Mouse (Mus musculus) CH12.LX (cell line): ENCODE data around the gene Pepd. TPM values are rescaled to one million over a fixed set of nuclear protein-coding genes. Genes with fewer than 3 reads are reported as not detected.

ENCODE experiments used
- DNase-seq: peaks from one replicate; pipeline ENCODE4 v3.0.0-alpha.2; 2013; ENCODE audit errors: extremely low read depth
- H3K27ac ChIP-seq: 2 replicates; pipeline ENCODE4 v1.5.1; 2012; ENCODE audit warnings: low read depth, mild to moderate bottlenecking, control low read depth, moderate library complexity; ENCODE audit not compliant: insufficient read depth
- H3K27me3 ChIP-seq: replicated peaks from 2 replicates; pipeline ENCODE3; 2012; ENCODE audit warnings: inconsistent platforms
- H3K36me3 ChIP-seq, 2 experiments: replicated peaks in 1 of 2; 2 replicates each; pipeline versions ENCODE3 to v1.6.1; 2012; ENCODE audit warnings: inconsistent platforms in 1 of 2, low read length in 1 of 2, mild to moderate bottlenecking in 1 of 2, mixed read lengths in 1 of 2, moderate library complexity in 1 of 2; ENCODE audit not compliant: control insufficient read depth in 1 of 2, insufficient read depth in 1 of 2
- H3K4me1 ChIP-seq, 2 experiments: 2 replicates each; pipeline ENCODE4 v1.6.1; 2012; ENCODE audit warnings: inconsistent platforms in 1 of 2, moderate library complexity in 1 of 2; ENCODE audit not compliant: insufficient read depth in 2 of 2, control insufficient read depth in 1 of 2
- H3K4me2 ChIP-seq: 2 replicates; pipeline ENCODE4 v1.6.1; 2012; ENCODE audit warnings: low read depth, mild to moderate bottlenecking, control low read depth; ENCODE audit not compliant: poor library complexity, insufficient read depth, severe bottlenecking
- H3K4me3 ChIP-seq, 3 experiments: fragments of 150-350 bp in 1 of 3; sonication (generic) in 1 of 3; replicated peaks in 1 of 3; 2 replicates each; pipeline versions ENCODE3 to v1.5.1; 2011 to 2012; ENCODE audit warnings: low read depth in 2 of 3, low read length in 2 of 3, mild to moderate bottlenecking in 2 of 3, moderate library complexity in 2 of 3, control low read depth in 1 of 3, improper control_type of control experiment in 1 of 3, inconsistent platforms in 1 of 3, mixed read lengths in 1 of 3; ENCODE audit not compliant: poor library complexity in 1 of 3
- H3K79me2 ChIP-seq: replicated peaks from 2 replicates; pipeline ENCODE4 v1.6.1; 2012; ENCODE audit warnings: mild to moderate bottlenecking, moderate library complexity; ENCODE audit not compliant: control insufficient read depth, poor library complexity, insufficient read depth, severe bottlenecking; ENCODE audit errors: extremely low read depth
- H3K9ac ChIP-seq: 2 replicates; pipeline ENCODE4 v1.6.1; 2012; ENCODE audit warnings: low read depth, mild to moderate bottlenecking, control low read depth, moderate library complexity; ENCODE audit not compliant: insufficient read depth
- H3K9me3 ChIP-seq: replicated peaks from 2 replicates; pipeline ENCODE3; 2012; ENCODE audit warnings: low read length, inconsistent platforms, mixed read lengths
- BHLHE40 ChIP-seq: IDR thresholded peaks from 2 replicates; pipeline ENCODE4 v1.6.1; 2011; ENCODE audit warnings: mild to moderate bottlenecking, low read depth, low read length, improper control_type of control experiment
- CHD1 ChIP-seq: IDR thresholded peaks from 2 replicates; pipeline ENCODE4 v1.6.1; 2012; ENCODE audit warnings: low read depth, low read length, improper control_type of control experiment, inconsistent platforms
- CHD2 ChIP-seq: IDR thresholded peaks from 2 replicates; pipeline ENCODE4 v1.6.1; 2011; ENCODE audit warnings: low read length, improper control_type of control experiment
- CTCF ChIP-seq, 2 experiments: IDR thresholded peaks in 1 of 2; conservative IDR thresholded peaks in 1 of 2; 2 replicates each; pipeline ENCODE4 v1.5.1; 2011 to 2012; ENCODE audit warnings: low read depth in 2 of 2, low read length in 2 of 2, improper control_type of control experiment in 1 of 2, inconsistent platforms in 1 of 2, mild to moderate bottlenecking in 1 of 2, moderate library complexity in 1 of 2
- E2F4 ChIP-seq: IDR thresholded peaks from 2 replicates; pipeline ENCODE4 v1.6.1; 2011; ENCODE audit warnings: low read depth, low read length, improper control_type of control experiment; ENCODE audit not compliant: insufficient replicate concordance
- ELF1 ChIP-seq: IDR thresholded peaks from 2 replicates; pipeline ENCODE4 v1.6.1; 2014; ENCODE audit warnings: low read depth, mild to moderate bottlenecking, inconsistent platforms, low read length, improper control_type of control experiment
- EP300 ChIP-seq: IDR thresholded peaks from 2 replicates; pipeline ENCODE4 v1.6.1; 2011; ENCODE audit warnings: low read length, improper control_type of control experiment
- ETS1 ChIP-seq: conservative IDR thresholded peaks from 2 replicates; pipeline ENCODE4 v1.6.1; 2012; ENCODE audit warnings: low read depth, mild to moderate bottlenecking, inconsistent platforms, low read length, improper control_type of control experiment, moderate library complexity
- GABPA ChIP-seq: IDR thresholded peaks from 2 replicates; pipeline ENCODE4 v1.6.1; 2012; ENCODE audit warnings: low read depth, low read length, improper control_type of control experiment, inconsistent platforms; ENCODE audit not compliant: insufficient replicate concordance
- IRF4 ChIP-seq: IDR thresholded peaks from 2 replicates; pipeline ENCODE4 v1.6.1; 2014; ENCODE audit warnings: low read depth, mild to moderate bottlenecking, inconsistent platforms, low read length, improper control_type of control experiment
- JUND ChIP-seq: conservative IDR thresholded peaks from 2 replicates; pipeline ENCODE4 v1.6.1; 2011; ENCODE audit warnings: low read depth, low read length, improper control_type of control experiment
- MAZ ChIP-seq: IDR thresholded peaks from 2 replicates; pipeline ENCODE4 v1.6.1; 2012; ENCODE audit warnings: low read depth, mild to moderate bottlenecking, inconsistent platforms, low read length, improper control_type of control experiment, moderate library complexity
- NELFE ChIP-seq: IDR thresholded peaks from 2 replicates; pipeline ENCODE4 v1.6.1; 2011; ENCODE audit warnings: low read depth, low read length, improper control_type of control experiment
- NRF1 ChIP-seq: IDR thresholded peaks from 2 replicates; pipeline ENCODE4 v1.6.1; 2014; ENCODE audit warnings: low read depth, mild to moderate bottlenecking, inconsistent platforms, low read length, improper control_type of control experiment, moderate library complexity
- POLR2A ChIP-seq: IDR thresholded peaks from 2 replicates; pipeline ENCODE4 v1.6.1; 2011; ENCODE audit warnings: low read depth, mild to moderate bottlenecking, improper control_type of control experiment, low read length
- POLR2AphosphoS2 ChIP-seq: IDR thresholded peaks from 2 replicates; pipeline ENCODE4 v1.6.1; 2011; ENCODE audit warnings: low read depth, low read length, improper control_type of control experiment
- RAD21 ChIP-seq: IDR thresholded peaks from 2 replicates; pipeline ENCODE4 v1.6.1; 2011; ENCODE audit warnings: low read depth, mild to moderate bottlenecking, low read length, improper control_type of control experiment, moderate library complexity
- RCOR1 ChIP-seq: conservative IDR thresholded peaks from 2 replicates; pipeline ENCODE4 v1.6.1; 2012; ENCODE audit warnings: low read depth, mild to moderate bottlenecking, inconsistent platforms, low read length, improper control_type of control experiment
- TBP ChIP-seq: conservative IDR thresholded peaks from 2 replicates; pipeline ENCODE4 v1.6.1; 2011; ENCODE audit warnings: low read depth, low read length, improper control_type of control experiment
- TCF12 ChIP-seq: IDR thresholded peaks from 2 replicates; pipeline ENCODE4 v1.6.1; 2014; ENCODE audit warnings: low read depth, mild to moderate bottlenecking, inconsistent platforms, low read length, improper control_type of control experiment
- ZC3H11A ChIP-seq: IDR thresholded peaks from 2 replicates; pipeline ENCODE4 v1.6.1; 2012; ENCODE audit warnings: low read depth, mild to moderate bottlenecking, inconsistent platforms, low read length, improper control_type of control experiment
- dilution Hi-C: fragments of 300-500 bp; cut with MboI; formaldehyde crosslinking; loops from 2 replicates; pipeline ENCODE4 v1.14.3; 2020; ENCODE audit warnings: low sequenced_read_pairs; ENCODE audit not compliant: extremely low pct_unique_long_range_greater_than_20kb, extremely low pct_ligation_motif_present
- in situ Hi-C: fragments of 300-500 bp; cut with MboI; formaldehyde crosslinking; loops from 3 replicates; pipeline ENCODE4 v1.14.3; 2019; ENCODE audit warnings: low sequenced_read_pairs, low pct_ligation_motif_present, low pct_unique_long_range_greater_than_20kb, mixed read lengths
- polyA plus RNA-seq: library from polyadenylated mRNA; unstranded; fragments of >175 nt; gene quantifications from 2 replicates; pipeline ENCODE4 v1.2.1, GENCODE M21; 2012; ENCODE audit warnings: low read depth; ENCODE audit not compliant: insufficient read length
- total RNA-seq, 2 experiments: library from RNA; depleted of rRNA; stranded (reverse); fragments of 300-350 nt in 1 of 2; fragments of >200 nt in 1 of 2; gene quantifications; 2 replicates each; pipeline ENCODE4 v1.2.3; 2012 to 2014

The Pepd gene
- total and polyA plus RNA-seq, 3 experiments, result 52.4 to 68.3 (median 53.5) TPM

DNA sequence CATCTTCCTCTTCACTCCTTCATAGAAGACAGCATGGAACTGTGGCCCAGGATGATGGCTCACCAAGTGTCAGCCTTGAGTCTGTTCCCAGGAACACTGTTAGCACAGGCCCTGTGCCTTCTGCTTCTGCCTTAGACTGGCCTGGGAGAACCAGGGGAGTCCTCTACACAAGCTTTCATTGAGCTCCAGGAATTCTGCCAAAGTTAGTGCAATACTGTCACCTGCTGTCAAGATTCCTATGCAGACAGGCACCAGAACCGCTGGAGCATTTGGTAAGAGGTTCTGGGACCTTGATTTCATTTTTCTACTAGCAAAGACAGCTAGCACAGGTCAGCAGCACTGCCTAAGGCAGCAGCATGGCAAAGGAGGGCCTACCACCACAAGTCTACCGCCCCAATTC lies 132.5 kb downstream of the Pepd start:
- Histone ChIP-seq H3K9me3 (no peaks in the 10 kb centered on the region), H3K9ac (no peak overlapping the region), H3K36me3 (peaks cover 66 to 91% of the 10 kb centered on the region in 2 experiments), H3K4me3 (no peak overlapping the region), H3K4me2 (no peak overlapping the region), H3K27me3 (no peaks in the 10 kb centered on the region), H3K27ac (no peak overlapping the region), H3K4me1 (no peaks in the 10 kb centered on the region), H3K79me2 (peaks cover 33% of the 10 kb centered on the region)
- dilution Hi-C loops, result no loop called here
- in situ Hi-C loops, result no loop called here
- TF ChIP-seq CHD1 (no peak), POLR2AphosphoS2 (no peak), RAD21 (no peak), MAZ (no peak), GABPA (no peak), ZC3H11A (no peak), EP300 (no peak), CHD2 (no peak), E2F4 (no peak), RCOR1 (no peak), JUND (no peak), NELFE (no peak), ETS1 (no peak), BHLHE40 (no peak), TBP (no peak), NRF1 (no peak), IRF4 (no peak), CTCF (conservative IDR thresholded peaks at IDR 0.05 in 1 of 2, IDR thresholded peaks at IDR 0.05 in 1 of 2; ENCODE audit: low read depth in 2 of 2, low read length in 2 of 2) (no peak), TCF12 (no peak), ELF1 (no peak)
- DNase-seq, result no peak

DNA sequence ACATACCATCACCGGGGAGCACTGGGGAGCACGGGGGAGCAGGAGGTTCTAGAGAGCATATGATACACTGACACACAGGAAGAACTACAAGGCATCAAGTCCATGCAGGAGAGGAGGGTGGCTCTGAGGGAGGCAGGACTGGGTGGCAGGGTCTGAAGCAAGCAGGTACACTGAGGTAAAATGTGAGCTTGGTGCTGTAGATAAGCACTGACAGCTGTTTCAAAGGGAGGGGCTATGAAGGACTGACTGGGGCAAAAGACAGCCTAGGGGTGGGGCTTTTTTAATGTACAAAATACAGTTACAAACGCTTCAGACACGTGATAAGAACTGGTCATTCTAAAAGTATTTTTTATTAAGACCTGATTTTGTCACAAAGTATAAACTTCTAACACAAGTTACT lies 133.9 kb downstream of the Pepd start:
- peaks cover 0 to 1% of the 10 kb centered on the region in 2 experiments; a peak in 1 of 4 replicates for H3K4me1 ChIP-seq

More for the DNA sequence above, 133.9 kb downstream of the Pepd start:
- in situ Hi-C loops, result no loop called here
- TF ChIP-seq POLR2A, result no peak
- TF ChIP-seq, all 38 proteins: peak for 0
- Histone ChIP-seq H3K27ac (no peak overlapping the region), H3K79me2 (peaks cover 46% of the 10 kb centered on the region), H3K9ac (no peak overlapping the region), H3K4me3 (no peak overlapping the region), H3K9me3 (no peaks in the 10 kb centered on the region), H3K36me3 (peaks cover 66 to 93% of the 10 kb centered on the region in 2 experiments), H3K27me3 (no peaks in the 10 kb centered on the region), H3K4me2 (no peak overlapping the region)
- DNase-seq, result no peak
- dilution Hi-C loops, result no loop called here
